In genomic region chr9:97130001-97130400, GRCm38 (mm10) we compare ENCODE assay signal across 22 mouse cellular contexts. TPM values are rescaled to one million over a fixed set of nuclear protein-coding genes. Genes with fewer than 3 reads are reported as not detected.
DNase-seq lines count a peak whose midpoint lies in the region; ATAC-seq and TF ChIP-seq lines count a peak whose summit lies in the region.
"Had no signal": no experiment of that assay in that cellular context is flagged by ENCODE, and none has a peak within 500 bp of the region (broad histone marks: within the 10 kb centered on the region; RNA-seq: fewer than 3 reads in every experiment).

No protein-coding gene starts in this region.

- no peak overlapping the region for H3K4me2 ChIP-seq in kidney, embryonic 14.5 days (replicated peaks; ENCODE audit: low read depth, low read length)
- H3K4me2 ChIP-seq: embryonic facial prominence, embryonic 13.5 days; embryonic facial prominence, embryonic 15.5 days; forebrain, embryonic 12.5 days had no signal

- 49% methylated on average over 5 of the region's 5 CpGs for WGBS in kidney, adult 2 months
- 90% methylated on average over 5 of the region's 5 CpGs for WGBS in kidney, embryonic 14.5 days

- no peaks in the 10 kb centered on the region for H3K27me3 ChIP-seq in kidney, adult 2 months (replicated peaks; ENCODE audit: control insufficient read depth, insufficient read depth, low read length)
- no peaks in the 10 kb centered on the region for H3K27me3 ChIP-seq in kidney, embryonic 14.5 days (ENCODE audit: control insufficient read depth, insufficient read depth, low read length)
- H3K27me3 ChIP-seq: embryonic facial prominence, embryonic 13.5 days; embryonic facial prominence, embryonic 15.5 days; forebrain, embryonic 12.5 days had no signal

- H3K4me3 ChIP-seq in kidney, adult 2 months (ENCODE audit: insufficient read depth, low read depth, low read length): no peak overlapping the region
- no peak overlapping the region for H3K4me3 ChIP-seq in kidney, embryonic 14.5 days (ENCODE audit: low read length)
- H3K4me3 ChIP-seq: embryonic facial prominence, embryonic 13.5 days; embryonic facial prominence, embryonic 15.5 days; erythroblast, embryonic 14.5 days; forebrain, embryonic 10.5 days; forebrain, embryonic 12.5 days had no signal

- DNase-seq in kidney, adult 2 months: peak; percentile 78
- peak; percentile 64 for DNase-seq in kidney, adult 9 months
- DNase-seq in kidney, postnatal 4 days: no peak
- DNase-seq in kidney, postnatal 36 days: peak; percentile 50 to 67
- no peak for DNase-seq in kidney, postnatal 14 days
- DNase-seq: adrenal gland, adult 2 months; adrenal gland, postnatal 10 days; adrenal gland, postnatal 25 days; cerebellum, adult 11 months; cerebellum, adult 18-20 months; cerebellum, adult 8-10 months; cerebellum, adult 9-11 months; cerebellum, postnatal 14 days; cerebellum, postnatal 36 days; embryo, embryonic 11 days had no signal

- peaks cover 4% of the 10 kb centered on the region; the same call in 1 of the 2 replicates for H3K9me3 ChIP-seq in kidney, embryonic 14.5 days (ENCODE audit: control insufficient read depth, low read length)
- H3K9me3 ChIP-seq: embryonic facial prominence, embryonic 13.5 days; embryonic facial prominence, embryonic 15.5 days; forebrain, embryonic 10.5 days; forebrain, embryonic 12.5 days had no signal

- H3K27ac ChIP-seq in kidney, adult 2 months (ENCODE audit: insufficient read depth, low read depth, low read length): no peak overlapping the region
- H3K27ac ChIP-seq in kidney, embryonic 14.5 days (ENCODE audit: low read depth, low read length): no peak overlapping the region
- H3K27ac ChIP-seq: embryonic facial prominence, embryonic 13.5 days; embryonic facial prominence, embryonic 15.5 days; forebrain, embryonic 10.5 days; forebrain, embryonic 12.5 days had no signal

- H3K9ac ChIP-seq in kidney, embryonic 14.5 days (ENCODE audit: low read depth, low read length): no peak overlapping the region
- H3K9ac ChIP-seq: embryonic facial prominence, embryonic 13.5 days; embryonic facial prominence, embryonic 15.5 days; forebrain, embryonic 12.5 days had no signal

- TF ChIP-seq POLR2A in kidney, adult 2 months (IDR thresholded peaks at IDR 0.05; ENCODE audit: low read depth, low read length): no peak

- no peak for TF ChIP-seq CTCF in kidney, adult 2 months (conservative IDR thresholded peaks at IDR 0.05; ENCODE audit: insufficient read depth, insufficient read length, low read depth, low read length)

- peaks cover 10% of the 10 kb centered on the region for H3K4me1 ChIP-seq in kidney, adult 2 months (ENCODE audit: control insufficient read depth, insufficient read depth, low read length)
- no peaks in the 10 kb centered on the region for H3K4me1 ChIP-seq in kidney, embryonic 14.5 days (ENCODE audit: control insufficient read depth, insufficient read depth, low read length)
- H3K4me1 ChIP-seq: embryonic facial prominence, embryonic 13.5 days; embryonic facial prominence, embryonic 15.5 days; forebrain, embryonic 10.5 days; forebrain, embryonic 12.5 days had no signal

- no peak for ATAC-seq in kidney, embryonic 14.5 days (ENCODE audit: low FRiP score, low TSS enrichment)
- ATAC-seq: forebrain, embryonic 14.5 days had no signal

- no peaks in the 10 kb centered on the region for H3K36me3 ChIP-seq in kidney, adult 2 months (ENCODE audit: control insufficient read depth, insufficient read depth, low read length)
- no peaks in the 10 kb centered on the region for H3K36me3 ChIP-seq in kidney, embryonic 14.5 days (ENCODE audit: control insufficient read depth, insufficient read depth, low read length)
- H3K36me3 ChIP-seq: embryonic facial prominence, embryonic 13.5 days; embryonic facial prominence, embryonic 15.5 days; forebrain, embryonic 10.5 days; forebrain, embryonic 12.5 days had no signal

RNA-seq across cellular contexts. Expression of gene Slc25a36, which starts 19.0 kb away (rescaled TPM):
- polyA plus RNA-seq in kidney, adult 2 months (2012; rRNA removed): 39.2 and 45.6 TPM in 2 replicates
- 68.8 and 110 TPM in 2 replicates for polyA plus RNA-seq in kidney, embryonic 14.5 days (2014; fragmentation: Nextera tagmentation; extraction: Ambion mirVana)

Comparison
In these comparisons a context has a peak if more than half of its experiments do, and no peak if none do; other contexts are left out.
1. DNase-seq: peak in kidney, adult 2 months (single experiment), kidney, adult 9 months (single experiment) and kidney, postnatal 36 days (2 of 2); none in kidney, postnatal 4 days (0 of 2) and kidney, postnatal 14 days (single experiment).